Mouse (Mus musculus): ENCODE results near the gene Hgd.

The Hgd gene

DNA sequence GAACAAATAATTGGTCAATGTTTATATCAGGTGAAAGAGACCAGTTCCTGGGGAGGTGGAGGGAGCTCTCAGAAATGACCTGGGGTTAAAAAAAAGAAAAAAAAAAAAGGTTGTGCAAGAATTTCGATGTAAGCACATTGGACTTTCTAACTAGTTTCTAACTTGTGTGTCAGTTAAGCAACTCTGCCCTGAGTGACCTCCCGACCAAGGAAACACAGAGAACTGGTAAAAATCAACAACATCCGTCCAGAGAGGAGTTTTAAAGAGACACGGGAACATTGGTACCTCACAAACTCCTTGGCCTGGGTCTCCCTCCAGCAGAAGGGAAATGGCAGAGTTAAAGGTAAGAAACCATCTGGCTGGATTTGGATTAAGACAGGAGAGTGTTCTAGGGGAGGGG, at the start of gene Hgd:
Gene Hgd (plus strand): TSS at position 160 of the 400 bp plus-strand sequence.
- DNase-seq (ENCODE audit: low spot score) = no peak

- no peak for DNase-seq (ENCODE audit: low spot score)
These were observed 49.8 kb upstream of the Hgd start for GRCm38 (mm10) chr16:37530170-37530569.

- DNase-seq (ENCODE audit: low spot score) = no peak
These were observed 47.9 kb upstream of the Hgd start for GRCm38 (mm10) chr16:37532046-37532445.

DNA sequence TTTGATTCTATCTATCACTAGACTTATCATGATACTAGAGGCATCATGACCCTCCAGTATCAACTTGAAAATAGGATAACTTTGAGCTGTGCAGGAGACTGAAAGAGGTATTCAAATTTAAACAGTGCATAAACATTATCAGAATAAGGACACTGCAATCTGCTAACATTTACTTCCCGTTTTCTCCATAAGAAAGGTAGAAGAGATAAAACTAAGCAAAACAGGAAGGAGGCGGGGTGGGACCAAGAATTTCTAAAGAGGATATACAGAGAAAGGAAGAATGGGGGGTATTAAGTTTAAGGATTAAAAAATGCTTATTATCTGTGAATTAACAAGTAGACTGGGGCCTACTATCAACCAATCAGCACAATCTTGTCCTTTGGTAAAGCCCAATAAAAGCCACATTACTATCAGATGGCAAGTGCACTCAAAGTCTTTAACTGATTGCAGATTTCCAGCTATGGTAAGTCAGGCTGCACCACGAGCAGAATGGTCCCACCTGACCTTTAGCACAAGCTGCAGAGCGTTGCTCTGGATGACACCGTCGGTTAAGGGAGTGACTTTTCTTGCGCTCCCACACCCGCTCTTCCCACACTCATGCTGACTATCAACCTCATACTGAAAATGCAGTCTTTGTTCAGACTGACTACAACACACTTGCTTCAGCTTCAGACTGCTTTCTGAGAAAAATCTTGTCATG, 46.4 kb upstream of the Hgd start:
- DNase-seq (ENCODE audit: low spot score) = no peak

DNA sequence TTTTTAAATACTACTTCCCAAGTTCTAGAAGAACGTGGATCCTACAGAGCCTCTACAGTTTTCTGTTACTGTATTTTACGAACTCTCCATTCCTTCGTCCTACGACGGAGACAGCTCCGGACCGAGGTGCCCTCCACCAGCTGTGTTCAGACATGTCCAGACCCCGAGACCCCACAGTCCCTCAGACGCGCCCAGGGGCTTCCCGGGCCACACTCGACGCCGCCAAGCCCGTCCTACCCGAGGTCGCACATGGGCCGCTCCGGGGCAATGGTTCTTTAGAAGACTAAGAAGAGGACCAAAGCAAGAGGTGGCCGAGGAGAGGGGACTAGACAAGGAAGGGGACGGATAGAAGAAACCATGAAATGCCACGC, 40.7 kb upstream of the Hgd start:
- DNase-seq (ENCODE audit: low spot score) = no peak

GRCm38 (mm10) chr16:37539611-37540580, 40.1 kb upstream of the Hgd start, which contains the start of the genes Gtf2e1 and Rabl3:
Gene Gtf2e1 (minus strand): TSS chr16:37539789.
Gene Rabl3 (plus strand): TSS chr16:37539885.
- DNase-seq (ENCODE audit: low spot score) = peak; percentile 90

GRCm38 (mm10) chr16:37540776-37541175, 39.2 kb upstream of the Hgd start:
- no peak for DNase-seq (ENCODE audit: low spot score)

DNA sequence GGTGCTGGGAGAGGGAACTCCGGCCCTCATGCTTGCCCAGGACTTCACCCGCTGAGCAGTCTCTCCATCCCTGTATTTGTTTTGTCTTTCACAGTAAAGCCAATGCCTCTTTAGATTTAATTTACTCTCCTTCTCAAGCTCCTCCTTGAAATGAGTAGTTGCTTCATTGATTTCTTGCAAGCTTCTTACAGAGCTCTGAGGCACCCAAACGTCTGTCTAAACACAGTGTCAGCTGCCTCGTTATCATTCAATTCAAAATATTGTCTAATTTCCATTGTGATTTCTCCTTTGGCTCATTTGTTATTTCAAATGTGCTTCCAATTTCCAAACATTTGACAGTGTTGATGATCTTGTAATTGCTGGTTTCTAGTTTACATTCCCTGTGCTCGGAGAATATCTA, 33.6 kb upstream of the Hgd start:
- DNase-seq (ENCODE audit: low spot score) = no peak

- DNase-seq (ENCODE audit: low spot score) = no peak
These were observed 29.7 kb upstream of the Hgd start for GRCm38 (mm10) chr16:37550266-37550665.

- no peak for DNase-seq (ENCODE audit: low spot score)
These were observed 29.0 kb upstream of the Hgd start for GRCm38 (mm10) chr16:37550981-37551380.

DNA sequence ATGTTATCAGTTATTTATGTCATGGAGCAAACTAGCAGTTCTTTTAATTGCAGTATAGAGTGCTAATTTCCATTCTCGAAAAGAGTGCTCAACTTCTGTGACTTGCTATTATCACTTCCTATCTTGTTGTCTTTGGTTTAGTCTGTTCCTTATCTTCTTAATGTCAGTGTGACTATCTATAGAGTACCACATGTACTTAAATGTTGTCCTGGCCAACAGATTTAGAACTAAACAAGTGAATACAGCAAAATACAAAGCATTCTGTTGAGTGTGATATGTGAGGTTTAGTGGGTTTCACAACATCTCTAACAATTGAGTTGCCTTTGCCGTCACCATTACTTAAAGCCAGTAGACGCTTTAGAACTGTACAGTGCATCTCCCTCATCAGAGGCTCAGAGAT, 27.1 kb upstream of the Hgd start:
- DNase-seq (ENCODE audit: low spot score) = no peak

GRCm38 (mm10) chr16:37562414-37562813, 17.5 kb upstream of the Hgd start:
- no peak for DNase-seq (ENCODE audit: low spot score)

GRCm38 (mm10) chr16:37562961-37563360, 17.0 kb upstream of the Hgd start:
- no peak for DNase-seq (ENCODE audit: low spot score)

DNA sequence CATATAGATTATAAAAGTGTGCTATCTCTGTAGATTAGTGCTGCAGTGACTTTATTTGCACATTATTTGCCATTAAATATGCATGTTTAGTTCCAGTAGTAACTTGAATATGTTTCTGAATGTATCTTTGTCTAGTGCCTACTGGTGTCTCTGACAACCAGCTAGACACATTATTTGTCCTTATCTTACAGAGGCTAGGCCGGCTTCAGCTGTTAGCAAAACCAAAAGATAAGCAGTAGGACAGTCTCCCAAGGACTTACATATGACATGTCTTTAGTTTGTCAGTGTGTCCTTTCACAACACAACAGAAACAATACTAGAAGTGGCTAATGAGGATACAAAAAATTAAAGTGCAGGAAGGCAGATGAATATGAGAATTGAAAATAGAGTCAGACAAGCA, 14.8 kb upstream of the Hgd start:
- no peak for DNase-seq (ENCODE audit: low spot score)

DNA sequence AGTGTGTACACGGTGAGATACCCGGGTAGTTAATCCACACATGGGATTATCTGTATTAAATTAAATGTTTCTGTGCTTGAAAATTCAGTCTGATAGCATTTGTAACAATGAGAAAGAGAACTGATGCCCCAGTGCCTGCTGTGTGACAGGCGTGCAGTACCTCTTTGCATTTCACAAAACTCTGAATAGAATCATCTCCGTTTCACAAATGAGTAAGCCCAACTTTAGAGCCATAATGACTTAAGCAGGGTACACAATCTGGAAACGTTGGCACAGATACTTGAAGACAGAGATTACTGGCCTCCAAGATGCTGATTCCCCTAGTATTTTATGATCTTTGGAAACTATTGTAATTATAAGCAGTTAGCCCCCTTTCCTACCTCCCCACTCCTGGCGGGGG, 13.8 kb upstream of the Hgd start:
- no peak for DNase-seq (ENCODE audit: low spot score)

DNA sequence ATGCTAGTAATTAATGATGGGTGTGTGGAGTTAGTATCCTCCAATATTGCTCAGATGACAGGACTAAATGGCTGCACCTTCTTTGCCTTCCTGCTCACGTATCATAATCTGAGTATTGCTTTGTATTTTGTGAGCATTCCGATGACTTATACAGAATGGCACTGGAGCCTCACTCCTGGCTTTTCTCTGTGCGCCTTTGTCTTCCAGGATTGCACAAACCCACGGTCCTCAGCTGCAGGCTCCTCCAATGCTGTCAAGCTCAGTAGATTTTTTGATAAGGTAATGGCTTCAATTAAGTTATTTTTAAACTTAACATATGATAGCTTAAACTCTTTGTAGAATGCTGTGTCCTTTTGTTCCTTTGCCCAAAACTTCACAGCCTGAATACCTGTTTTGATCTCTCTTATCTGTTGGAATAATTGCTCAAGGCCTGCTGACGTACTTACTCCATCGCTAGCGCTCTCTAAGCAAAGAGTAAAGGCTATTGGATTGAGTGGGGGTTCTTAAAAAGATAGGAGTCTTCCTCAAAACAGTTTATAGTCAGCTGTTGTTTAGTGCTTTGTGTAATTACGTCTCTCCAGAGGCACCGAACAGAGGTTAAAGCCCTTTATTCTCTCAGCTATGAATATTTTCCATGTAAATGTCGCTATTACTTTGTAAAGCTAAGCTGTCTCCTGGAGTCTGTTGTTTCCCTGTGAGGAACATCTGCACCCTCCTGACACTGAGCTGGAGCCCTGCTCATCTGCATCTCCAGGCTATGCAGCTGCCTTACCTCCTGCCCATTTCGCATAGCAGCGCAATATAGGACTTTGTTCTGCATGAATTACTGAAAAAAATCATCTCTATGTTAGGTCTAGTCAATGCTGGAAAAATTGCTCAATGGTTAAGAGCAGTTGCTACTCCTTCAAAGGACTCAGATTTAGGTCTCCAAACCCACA, 12.6 kb upstream of the Hgd start:
- no peak for DNase-seq (ENCODE audit: low spot score)

- DNase-seq (ENCODE audit: low spot score) = no peak
These were observed 8.4 kb upstream of the Hgd start for GRCm38 (mm10) chr16:37571554-37571953.

GRCm38 (mm10) chr16:37572117-37572754, 7.7 kb upstream of the Hgd start:
- DNase-seq (ENCODE audit: low spot score) = no peak

- no peak for DNase-seq (ENCODE audit: low spot score)
These were observed 6.9 kb upstream of the Hgd start for GRCm38 (mm10) chr16:37573061-37573460.

DNA sequence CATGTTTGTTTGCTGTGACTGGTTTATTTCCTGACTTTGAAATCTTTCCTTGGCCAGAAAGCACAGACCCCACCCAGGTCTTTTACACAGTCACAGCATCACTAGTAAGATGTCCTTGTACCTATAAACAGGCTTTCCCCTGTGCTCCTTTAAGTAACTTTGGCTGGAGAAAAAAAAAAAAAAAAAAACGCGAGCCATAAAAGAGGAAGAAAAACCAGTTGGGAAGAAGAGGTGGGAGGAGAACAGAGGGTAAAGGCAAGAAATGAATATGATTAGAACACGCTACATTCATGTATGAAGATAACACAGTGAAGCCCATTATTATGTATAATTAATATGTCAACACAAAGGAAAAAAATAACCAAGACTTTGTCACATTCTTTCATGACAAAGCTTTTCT, 4.6 kb upstream of the Hgd start:
- DNase-seq (ENCODE audit: low spot score) = no peak

DNA sequence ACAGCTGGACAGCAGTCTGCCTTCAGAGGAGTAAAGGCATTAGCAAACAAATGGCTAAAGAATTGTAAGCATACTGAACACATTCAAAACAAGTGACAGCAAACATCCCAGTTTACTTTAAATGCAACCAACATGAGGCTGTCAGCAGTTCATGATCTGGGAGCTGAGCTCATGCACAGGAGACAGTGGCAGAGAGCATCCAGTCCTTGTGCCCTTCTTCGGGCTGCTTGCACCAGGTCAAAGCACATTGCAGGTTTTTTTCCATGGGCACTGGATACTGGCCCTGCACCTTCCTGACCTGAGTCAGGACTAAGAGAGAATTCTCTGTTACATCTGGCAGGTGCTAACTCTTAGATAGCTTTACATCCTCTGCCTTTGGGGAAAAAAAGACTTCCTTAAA, 362 bp upstream of the Hgd start:
- no peak for DNase-seq (ENCODE audit: low spot score)

DNA sequence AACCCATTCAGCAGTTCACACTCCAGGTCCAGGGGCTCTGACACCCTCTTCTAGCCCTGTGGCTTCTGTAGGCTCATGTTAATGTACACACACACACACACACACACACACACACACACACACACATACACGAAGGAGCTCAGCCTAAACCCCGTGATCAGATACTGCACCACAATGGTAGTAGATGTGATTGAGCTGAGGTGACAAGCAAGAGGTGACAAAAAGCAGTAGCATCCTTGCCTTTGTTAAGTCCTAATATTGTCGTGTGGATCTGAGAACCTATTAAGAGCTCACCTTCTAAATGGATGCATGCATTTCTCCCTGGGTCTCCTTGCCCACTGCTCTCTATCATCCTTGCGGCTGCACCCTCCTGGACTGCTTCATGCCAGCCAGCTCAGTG, 698 bp downstream of the Hgd start:
- DNase-seq (ENCODE audit: low spot score) = no peak

Measured in urinary bladder, postnatal 25 days (tissue).